Mouse (Mus musculus) layer of hippocampus, postnatal 10 days (tissue): Measurements from ENCODE around the gene Eif1ad. TPM values are rescaled to one million over a fixed set of nuclear protein-coding genes. Genes with fewer than 3 reads are reported as not detected.

Experiments used
- DNase-seq, 2 experiments: peaks; one replicate each; pipeline ENCODE4 v3.0.0; 2021; ENCODE audit warnings: low spot score in 2 of 2
- total RNA-seq, 2 experiments: library from RNA; stranded (reverse); gene quantifications; 2 replicates each; pipeline ENCODE4 v1.2.3; 2021

Gene Eif1ad
- total RNA-seq, 2 experiments from 2014 or later = 25.9 to 28.3 TPM

DNA sequence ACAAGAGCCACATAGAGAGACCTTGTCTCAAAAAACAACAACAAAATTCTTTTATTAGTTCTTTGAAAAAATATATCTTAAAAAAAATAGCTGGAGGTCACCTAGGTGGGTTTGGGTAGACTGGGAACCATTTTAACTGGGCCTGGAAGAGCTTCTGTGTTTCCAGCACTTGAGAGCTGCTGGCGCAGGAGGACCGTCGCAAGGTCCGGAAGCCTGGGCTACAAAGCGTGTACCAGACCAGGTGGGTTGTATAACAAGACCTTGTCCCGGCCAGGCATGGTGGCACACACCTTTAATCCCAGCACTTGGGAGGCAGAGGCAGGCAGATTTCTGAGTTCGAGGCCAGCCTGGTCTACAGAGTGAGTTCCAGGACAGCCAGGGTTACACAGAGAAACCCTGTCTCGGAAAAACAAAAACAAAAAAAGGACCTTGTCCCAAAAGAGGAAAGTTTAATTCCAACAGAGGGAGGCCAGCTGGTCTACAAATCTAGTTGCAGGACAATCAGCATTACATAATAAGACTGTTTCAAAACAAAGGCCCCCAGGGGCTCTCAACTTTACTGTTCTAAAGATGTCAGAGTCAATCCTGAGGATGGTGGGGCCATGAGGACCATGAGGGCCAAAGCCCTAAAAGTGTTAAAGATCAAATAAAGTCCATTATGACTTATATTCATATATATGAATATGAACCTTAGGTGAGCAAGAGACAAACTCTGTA, 52.4 kb downstream of the Eif1ad start:
- no peak for DNase-seq

DNA sequence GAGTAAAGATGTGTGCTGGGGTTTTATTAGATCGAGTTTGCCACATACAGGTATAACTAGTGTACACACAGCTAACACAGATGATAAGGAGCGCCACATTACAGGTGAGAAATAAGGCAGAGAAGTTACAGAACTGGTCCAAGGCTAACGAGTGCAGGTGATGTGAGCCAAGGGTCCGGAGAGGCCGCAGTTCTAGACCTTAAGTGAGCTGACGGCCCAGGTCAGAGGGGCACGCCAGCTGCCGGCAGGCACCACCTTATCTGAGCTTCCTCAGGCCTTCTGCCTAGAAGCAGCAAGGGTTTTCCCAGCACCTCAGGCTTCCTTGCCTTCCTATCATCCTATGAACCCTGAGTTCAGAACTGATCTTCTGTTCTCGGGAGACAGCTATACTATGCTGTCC, 53.1 kb downstream of the Eif1ad start:
- DNase-seq = no peak

DNA sequence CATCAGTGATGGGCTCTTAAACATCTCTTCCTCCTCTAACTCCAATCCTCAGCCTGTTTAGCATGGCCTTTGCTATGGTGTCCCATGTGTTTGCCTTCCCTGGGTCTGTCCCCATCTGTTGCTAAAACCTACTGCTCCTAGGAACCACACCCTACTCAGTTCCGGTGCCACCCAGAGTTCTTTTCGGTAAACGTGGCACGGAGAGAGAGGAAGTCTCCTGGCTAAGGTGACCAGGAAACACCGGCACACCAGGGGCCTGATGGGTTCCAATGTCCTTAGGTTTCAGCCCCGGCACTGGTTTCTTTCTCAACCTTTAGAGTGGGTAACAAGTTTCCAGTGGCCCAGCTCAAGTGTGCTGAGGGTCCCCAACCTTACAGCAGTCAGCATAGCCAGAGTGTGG, 54.0 kb downstream of the Eif1ad start:
- DNase-seq = no peak

Other genes starting within 250 kb of the Eif1ad start
- gene Klc2, start 248.2 kb upstream of the Eif1ad start, total RNA-seq = 100 to 1,000 TPM; 170 to 176 TPM
- 10 to 100 TPM; 71.2 to 73.5 TPM for gene Pacs1, start 93.6 kb upstream of the Eif1ad start, total RNA-seq
- 100 to 1,000 TPM; 197 to 198 TPM for gene Sf3b2, start 71.3 kb upstream of the Eif1ad start, total RNA-seq
- gene Gal3st3, start 68.4 kb upstream of the Eif1ad start, total RNA-seq = 100 to 1,000 TPM; 104 to 111 TPM
- not detected for gene Catsper1, start 31.0 kb upstream of the Eif1ad start, total RNA-seq
- 1 to 10 TPM; 5.4 to 7.4 TPM for gene Cst6, start 17.2 kb upstream of the Eif1ad start, total RNA-seq
- gene Banf1, start 427 bp downstream of the Eif1ad start, total RNA-seq = 100 to 1,000 TPM; 110 to 114 TPM
- gene Sart1, start 22.0 kb downstream of the Eif1ad start, total RNA-seq = 10 to 100 TPM; 84.3 to 95.6 TPM
- gene Tsga10ip, start 35.8 kb downstream of the Eif1ad start, total RNA-seq = under 1 TPM in 1 of 2 experiments, not detected in 1; 0.85 TPM
- gene Drap1, start 58.2 kb downstream of the Eif1ad start, total RNA-seq = 100 to 1,000 TPM; 234 to 244 TPM
- gene AI837181, start 58.4 kb downstream of the Eif1ad start, total RNA-seq = 10 to 100 TPM; 55.7 to 57.5 TPM
- gene Fosl1, start 80.8 kb downstream of the Eif1ad start, total RNA-seq = not detected
- 10 to 100 TPM; 26.4 to 32.9 TPM for gene Ccdc85b, start 91.2 kb downstream of the Eif1ad start, total RNA-seq
- gene Fibp, start 93.9 kb downstream of the Eif1ad start, total RNA-seq = 100 to 1,000 TPM in 1 of 2 experiments, 10 to 100 TPM in 1; 83.7 to 108 TPM
- 1 to 10 TPM; 2.6 to 2.9 TPM for gene Ctsw, start 101.8 kb downstream of the Eif1ad start, total RNA-seq
- gene Efemp2, start 107.2 kb downstream of the Eif1ad start, total RNA-seq = 10 to 100 TPM; 18.4 to 19.6 TPM
- 10 to 100 TPM; 34.2 to 40.9 TPM for gene Mus81, start 121.7 kb downstream of the Eif1ad start, total RNA-seq
- gene Cfl1, start 123.7 kb downstream of the Eif1ad start, total RNA-seq = 1,000 to 10,000 TPM; 1,802 to 1,826 TPM
- gene 1700020D05Rik, start 137.0 kb downstream of the Eif1ad start, total RNA-seq = 1 to 10 TPM; 5.6 to 9.8 TPM
- gene Snx32, start 143.8 kb downstream of the Eif1ad start, total RNA-seq = 10 to 100 TPM; 63.1 to 66.2 TPM
- not detected for gene Ovol1, start 193.9 kb downstream of the Eif1ad start, total RNA-seq
- 1 to 10 TPM; 8.6 to 8.8 TPM for gene Ap5b1, start 201.3 kb downstream of the Eif1ad start, total RNA-seq
- 10 to 100 TPM; 70.8 to 73.5 TPM for gene Rnaseh2c, start 235.1 kb downstream of the Eif1ad start, total RNA-seq
- 10 to 100 TPM; 69.7 to 87.5 TPM for gene Kat5, start 243.5 kb downstream of the Eif1ad start, total RNA-seq